ENCODE assay signal across 12 mouse cellular contexts in genomic region chr10:91436091-91436569, GRCm38 (mm10).
DNase-seq lines count a peak whose midpoint lies in the region; ATAC-seq lines count a peak whose summit lies in the region.
"Had no signal": no experiment of that assay in that cellular context is flagged by ENCODE, and none has a peak within 500 bp of the region (broad histone marks: within the 10 kb centered on the region; RNA-seq: fewer than 3 reads in every experiment).

No protein-coding gene starts in this region.

- no peaks in the 10 kb centered on the region for H3K27me3 ChIP-seq in kidney, embryonic 15.5 days
- H3K27me3 ChIP-seq: embryonic facial prominence, embryonic 12.5 days; liver, embryonic 12.5 days had no signal

- no peaks in the 10 kb centered on the region for H3K9me3 ChIP-seq in kidney, embryonic 15.5 days (replicated peaks)
- H3K9me3 ChIP-seq: embryonic facial prominence, embryonic 12.5 days; liver, embryonic 12.5 days had no signal

- H3K4me2 ChIP-seq in kidney, embryonic 15.5 days = no peak overlapping the region
- H3K4me2 ChIP-seq: embryonic facial prominence, embryonic 12.5 days; liver, embryonic 12.5 days had no signal

- H3K27ac ChIP-seq in kidney, embryonic 15.5 days = peak overlapping the region; percentile 81
- H3K27ac ChIP-seq: embryonic facial prominence, embryonic 12.5 days; liver, embryonic 12.5 days had no signal

- no peaks in the 10 kb centered on the region for H3K36me3 ChIP-seq in kidney, embryonic 15.5 days
- H3K36me3 ChIP-seq: embryonic facial prominence, embryonic 12.5 days; liver, embryonic 12.5 days had no signal

- WGBS in kidney, embryonic 15.5 days = 8% methylated on average over 9 of the region's 9 CpGs

- peak; percentile 27 to 35 for DNase-seq in cerebellum, postnatal 10 days
- no peak for DNase-seq in cerebellum, adult 9-10 months
- DNase-seq in kidney, postnatal 25 days = no peak
- peak; percentile 82 for DNase-seq in forelimb bud, embryonic 11.5 days (ENCODE audit: low read depth, low spot score)
- DNase-seq in neural tube, embryonic 10.5 days (ENCODE audit: extremely low spot score, low spot score) = peak; percentile 22
- no peak for DNase-seq in adipocyte (ENCODE audit: low spot score)
- DNase-seq in right cerebral cortex, adult 18-20 months = no peak
- DNase-seq: spleen, adult 18-20 months; thymus, postnatal 36 days had no signal

- peaks cover 18% of the 10 kb centered on the region for H3K4me1 ChIP-seq in kidney, embryonic 15.5 days
- H3K4me1 ChIP-seq: embryonic facial prominence, embryonic 12.5 days; liver, embryonic 12.5 days had no signal

- peak; percentile 90 for ATAC-seq in kidney, embryonic 15.5 days (replicated peaks; ENCODE audit: low FRiP score)
- ATAC-seq: liver, embryonic 12.5 days had no signal

- no peak overlapping the region for H3K4me3 ChIP-seq in kidney, embryonic 15.5 days (replicated peaks)
- H3K4me3 ChIP-seq: embryonic facial prominence, embryonic 12.5 days; liver, embryonic 12.5 days had no signal

- no peak overlapping the region for H3K9ac ChIP-seq in kidney, embryonic 15.5 days
- H3K9ac ChIP-seq: embryonic facial prominence, embryonic 12.5 days; liver, embryonic 12.5 days had no signal

Comparison
In these comparisons a context has a peak if more than half of its experiments do, and no peak if none do; other contexts are left out.
1. DNase-seq: peak in cerebellum, postnatal 10 days (2 of 2), forelimb bud, embryonic 11.5 days (single experiment) and neural tube, embryonic 10.5 days (single experiment); none in cerebellum, adult 9-10 months (single experiment), kidney, postnatal 25 days (0 of 2), adipocyte (single experiment) and right cerebral cortex, adult 18-20 months (single experiment).